Mouse (Mus musculus) left cerebral cortex, adult 2 months (tissue): ENCODE measurements at regions not wholly inside any gene's neighbourhood (a gene's known extent, or its start where the extent isn't known, plus 50 kb on each side); places are given as distances from the start of the nearest gene placed in this dataset.
A peak's percentile ranks its signal among the peaks of the same experiment; 100 is the strongest.

ENCODE experiments used
- DNase-seq, 2 experiments: peaks; one replicate each; pipeline ENCODE4 v3.0.0; 2021 to 2022; ENCODE audit warnings: low spot score in 2 of 2, mixed read lengths in 1 of 2; ENCODE audit errors: extremely low spot score in 1 of 2
- H3K27ac ChIP-seq: fragments of 200-600 bp; 2 replicates; pipeline ENCODE4 v1.8.1; 2022
- H3K4me3 ChIP-seq: fragments of 200-600 bp; 2 replicates; pipeline ENCODE4 v1.8.1; 2022
- CTCF ChIP-seq: fragments of 200-600 bp; IDR thresholded peaks from 2 replicates; pipeline ENCODE4 v1.8.1; 2022; ENCODE audit warnings: antibody characterized with exemption, mild to moderate bottlenecking, moderate library complexity
- intact Hi-C: fragments of 180-260 bp; cut with DNase I; formaldehyde crosslinking; loops from one replicate; pipeline ENCODE4 v1.15.1; 2025

DNA sequence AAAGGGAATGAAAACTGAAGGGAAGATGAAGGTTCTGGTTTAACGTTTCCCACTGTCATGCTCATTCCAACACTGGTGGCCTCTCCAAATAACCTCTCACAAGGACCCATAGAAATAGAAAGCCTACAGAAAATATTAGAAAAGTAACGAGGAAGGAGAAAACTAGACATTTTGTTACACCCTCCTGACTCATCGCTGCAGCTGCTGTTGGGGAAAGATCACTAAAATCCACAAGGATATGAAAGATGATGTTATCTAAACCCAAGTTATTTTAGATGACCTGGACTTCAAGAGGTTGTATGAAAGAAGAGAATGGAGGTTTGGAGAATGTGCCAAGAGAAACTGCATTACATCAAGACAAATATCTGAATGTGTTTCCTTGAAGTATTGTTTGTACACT lies 1468.3 kb upstream of the Slc10a2 start:
- Histone ChIP-seq H3K4me3 (no peak overlapping the region), H3K27ac (no peak overlapping the region)
- TF ChIP-seq CTCF = no peak
- intact Hi-C loops = loop anchor here (10.0 kb wide), 1 partner anchor 441 kb away; no protein-coding TSS in a partner anchor
- DNase-seq = no peak

GRCm38 (mm10) chr8:6572066-6572665 lies 1467.0 kb upstream of the Slc10a2 start:
- intact Hi-C loops = loop anchor here (10.0 kb wide), 1 partner anchor 443 kb away; no protein-coding TSS in a partner anchor
- TF ChIP-seq CTCF = peak; percentile 80
- peak; percentile 84 to 88 for DNase-seq
- Histone ChIP-seq H3K27ac (no peak overlapping the region), H3K4me3 (0 out of 2 replicates have a peak overlapping the region, but pooled peaks have one; percentile 21)

DNA sequence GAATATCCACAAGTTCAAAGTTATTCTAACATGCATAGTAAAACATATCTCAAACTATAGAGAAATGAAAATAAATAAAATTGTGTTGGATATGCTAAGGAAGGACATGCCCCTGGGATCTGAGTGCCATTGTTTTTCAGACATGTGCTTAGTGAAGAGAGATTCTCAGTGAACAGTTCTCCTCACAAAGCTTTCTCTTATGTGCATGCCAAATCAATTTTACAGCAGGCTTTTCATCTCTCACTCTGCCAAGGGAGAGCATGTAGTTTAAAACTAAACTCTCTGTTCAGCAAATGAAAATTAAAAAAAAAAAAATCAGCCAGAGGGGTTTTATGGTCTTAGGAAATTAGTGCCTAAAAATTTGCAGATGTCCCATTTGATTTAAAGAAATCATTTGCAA lies 1445.8 kb upstream of the Slc10a2 start:
- Histone ChIP-seq H3K27ac (no peak overlapping the region), H3K4me3 (no peak overlapping the region)
- no peak for DNase-seq
- intact Hi-C loops = no loop called here
- TF ChIP-seq CTCF = no peak

DNA sequence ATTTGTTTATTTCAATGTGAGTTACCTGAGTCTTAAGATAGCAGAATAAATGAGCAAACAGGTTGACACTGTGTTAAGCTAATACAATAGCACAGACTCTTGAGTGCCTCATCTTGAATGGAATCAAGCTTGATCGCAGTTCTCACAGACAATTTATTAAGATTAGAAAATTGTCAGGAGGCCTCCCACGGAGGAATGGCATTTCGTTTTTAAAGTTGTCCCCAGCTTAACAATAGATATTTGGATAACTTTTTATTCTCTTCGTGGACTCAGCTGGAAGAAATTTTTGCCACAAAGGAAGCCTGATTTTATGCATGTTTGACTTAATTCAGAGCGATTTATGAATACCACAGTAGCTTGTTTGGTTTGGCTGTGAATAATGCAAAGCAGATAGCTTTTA lies 1422.0 kb upstream of the Slc10a2 start:
- no peak overlapping the region for H3K4me3 ChIP-seq
- no peak for TF ChIP-seq CTCF
- no peak overlapping the region for H3K27ac ChIP-seq
- DNase-seq = no peak
- intact Hi-C loops = no loop called here

GRCm38 (mm10) chr8:6515882-6516682 lies 1410.9 kb upstream of the Slc10a2 start:
- no peak for TF ChIP-seq CTCF
- intact Hi-C loops = no loop called here
- no peak for DNase-seq
- Histone ChIP-seq H3K4me3 (no peak overlapping the region), H3K27ac (no peak overlapping the region)

DNA sequence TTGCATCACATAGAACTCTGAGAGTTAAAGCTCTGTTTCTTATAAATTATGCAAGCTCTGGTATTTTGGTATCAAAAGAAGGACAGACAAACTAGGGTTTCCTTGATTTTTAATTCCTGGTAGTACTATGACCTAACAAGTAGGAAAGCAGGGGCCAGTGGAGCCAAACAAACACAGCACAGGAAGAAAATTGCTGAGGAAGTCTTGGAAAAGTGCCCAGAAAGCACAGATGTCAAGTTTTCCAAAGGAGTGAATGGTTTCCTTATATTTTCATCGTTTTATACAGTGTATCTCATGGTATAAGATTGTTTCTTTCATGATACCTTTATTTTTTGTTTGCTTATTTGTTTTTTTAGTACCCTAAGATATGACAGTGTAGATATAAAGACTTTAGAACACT lies 1387.3 kb upstream of the Slc10a2 start:
- Histone ChIP-seq H3K4me3 (no peak overlapping the region), H3K27ac (no peak overlapping the region)
- intact Hi-C loops = no loop called here
- TF ChIP-seq CTCF = no peak
- no peak for DNase-seq

- intact Hi-C loops = no loop called here
- Histone ChIP-seq H3K27ac (no peak overlapping the region), H3K4me3 (no peak overlapping the region)
- no peak for TF ChIP-seq CTCF
- no peak for DNase-seq
Observed at GRCm38 (mm10) chr8:6481966-6482365, 1376.8 kb upstream of the Slc10a2 start.

GRCm38 (mm10) chr8:6471089-6471488 lies 1365.9 kb upstream of the Slc10a2 start:
- Histone ChIP-seq H3K27ac (no peak overlapping the region), H3K4me3 (no peak overlapping the region)
- no peak for DNase-seq
- intact Hi-C loops = no loop called here
- no peak for TF ChIP-seq CTCF

GRCm38 (mm10) chr8:6456553-6457180 lies 1351.5 kb upstream of the Slc10a2 start:
- no peak for DNase-seq
- intact Hi-C loops = no loop called here
- no peak for TF ChIP-seq CTCF

GRCm38 (mm10) chr8:6448301-6448700 lies 1343.2 kb upstream of the Slc10a2 start:
- no peak for DNase-seq
- intact Hi-C loops = no loop called here
- Histone ChIP-seq H3K27ac (no peak overlapping the region), H3K4me3 (no peak overlapping the region)
- no peak for TF ChIP-seq CTCF

More at GRCm38 (mm10) chr8:6456553-6457180, 1351.5 kb upstream of the Slc10a2 start:
- Histone ChIP-seq H3K4me3 (no peak overlapping the region), H3K27ac (no peak overlapping the region)

DNA sequence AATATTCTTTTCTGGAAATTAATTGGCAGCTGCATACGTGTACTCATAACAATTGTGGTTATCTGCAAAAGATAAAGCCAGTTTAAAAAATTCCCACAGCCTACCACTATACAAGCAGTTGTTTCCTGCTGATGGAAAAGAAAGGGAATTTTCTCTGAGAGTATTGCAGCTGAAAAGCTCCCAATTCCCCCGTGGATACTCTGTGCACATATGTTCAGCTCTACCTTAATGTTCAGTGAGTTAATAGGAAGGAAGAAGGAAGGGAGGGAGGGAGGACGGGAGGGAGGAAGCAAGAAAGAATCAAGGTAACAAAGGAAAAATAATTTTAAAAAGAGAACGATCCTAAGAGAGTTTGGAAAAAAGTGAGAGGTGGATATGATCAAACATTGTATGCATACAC lies 1333.9 kb upstream of the Slc10a2 start:
- TF ChIP-seq CTCF = no peak
- Histone ChIP-seq H3K27ac (no peak overlapping the region), H3K4me3 (no peak overlapping the region)
- no peak for DNase-seq
- intact Hi-C loops = no loop called here
